Mouse (Mus musculus): ENCODE results near the gene Vmn1r29.
"Not testable (repeated sequence)": the region's sequence is repeated elsewhere in the genome, so short reads cannot be mapped to it uniquely, and the experiment has no call there.

The Vmn1r29 gene

GRCm38 (mm10) chr6:58301249-58301648, at the start of gene Vmn1r29:
Gene Vmn1r29 (plus strand): TSS chr6:58301549.
- no peak for DNase-seq (ENCODE audit: low spot score in 2 of 2)

GRCm38 (mm10) chr6:58261737-58262136, 39.6 kb upstream of the Vmn1r29 start, which contains the start of gene Vmn1r28:
Gene Vmn1r28 (plus strand): TSS chr6:58262037.
- no peak for DNase-seq (ENCODE audit: low spot score in 2 of 2)

GRCm38 (mm10) chr6:58279661-58280060, 21.7 kb upstream of the Vmn1r29 start:
- DNase-seq (ENCODE audit: low spot score in 2 of 2) = not testable (repeated sequence)

GRCm38 (mm10) chr6:58292201-58292600, 9.1 kb upstream of the Vmn1r29 start:
- DNase-seq (ENCODE audit: low spot score in 2 of 2) = no peak

- not testable (repeated sequence) for DNase-seq (ENCODE audit: low spot score in 2 of 2)
These were observed 2.8 kb upstream of the Vmn1r29 start for GRCm38 (mm10) chr6:58298511-58298910.

- DNase-seq (ENCODE audit: low spot score in 2 of 2) = not testable (repeated sequence)
These were observed 29.3 kb downstream of the Vmn1r29 start for GRCm38 (mm10) chr6:58330686-58331085.
